Mouse (Mus musculus) hindbrain, embryonic 10.5 days (tissue): ENCODE data around the gene Olfr523. TPM values are rescaled to one million over a fixed set of nuclear protein-coding genes. Genes with fewer than 3 reads are reported as not detected.

Experiments
- DNase-seq: peaks from one replicate; pipeline ENCODE4 v3.0.0-alpha.2; 2017; ENCODE audit warnings: low spot score
- H3K27ac ChIP-seq: fragments of 300-500 bp; sonication (generic); 2 replicates; pipeline ENCODE4 v1.5.1; 2016; ENCODE audit warnings: mild to moderate bottlenecking, moderate library complexity
- H3K27me3 ChIP-seq: fragments of 300-500 bp; sonication (generic); 2 replicates; pipeline ENCODE4 v1.6.1; 2016; ENCODE audit warnings: mild to moderate bottlenecking; ENCODE audit not compliant: poor library complexity, insufficient read depth, severe bottlenecking
- H3K36me3 ChIP-seq: fragments of 300-500 bp; sonication (generic); 2 replicates; pipeline ENCODE4 v1.6.1; 2016; ENCODE audit warnings: mild to moderate bottlenecking, moderate library complexity
- H3K4me1 ChIP-seq: fragments of 300-500 bp; sonication (generic); replicated peaks from 2 replicates; pipeline ENCODE4 v1.6.1; 2016; ENCODE audit warnings: mild to moderate bottlenecking
- H3K4me3 ChIP-seq: fragments of 300-500 bp; sonication (generic); 2 replicates; pipeline ENCODE4 v1.5.1; 2016; ENCODE audit warnings: mild to moderate bottlenecking, moderate library complexity
- H3K9me3 ChIP-seq: fragments of 300-500 bp; sonication (generic); 2 replicates; pipeline ENCODE4 v1.6.1; 2016; ENCODE audit warnings: mild to moderate bottlenecking, moderate library complexity
- WGBS: fragments of 180-500 bp; shearing (Covaris S2); methylation state at CpG from one replicate; pipeline ENCODE4 v1.1.7; 2016; 5-methylcytosine and 5-hydroxymethylcytosine counted together
- polyA plus RNA-seq: library from polyadenylated mRNA; unstranded; fragments of >200 nt; fragmentation: Nextera tagmentation; extraction: Ambion mirVana; gene quantifications from 2 replicates; pipeline ENCODE4 v1.2.1, GENCODE M21; 2016

Olfr523 gene
- polyA plus RNA-seq, 1 experiment from 2014 or later = not detected

DNA sequence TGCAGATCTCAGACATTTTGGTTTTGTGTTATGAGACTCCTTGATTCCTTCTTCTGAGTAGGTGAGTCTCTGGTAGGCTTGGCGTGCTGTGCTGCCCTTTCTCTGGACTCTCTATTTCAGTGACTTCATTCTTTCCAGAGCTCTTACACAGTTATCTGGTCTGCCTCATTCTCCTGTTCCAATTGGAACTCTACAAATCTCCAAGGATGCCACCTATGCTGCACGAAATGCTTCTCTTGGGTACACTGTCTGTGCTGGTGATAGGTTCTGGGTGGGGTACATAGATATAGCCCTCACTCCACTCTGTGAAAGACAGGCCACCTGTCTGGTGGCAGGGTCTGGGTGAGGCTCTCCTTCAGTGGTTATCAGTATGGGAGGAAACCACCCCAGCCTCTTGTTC, 45.0 kb downstream of the Olfr523 start, which contains the start of gene Cd163l1:
TSS of gene Cd163l1 (plus strand) at position 301 of the 400 bp plus-strand sequence.
- no peak within 1 kb of the TSS for H3K4me3 ChIP-seq
- H3K36me3 ChIP-seq = no peaks in the 10 kb centered on the region
- WGBS = 86% methylated on average over 2 of the region's 2 CpGs
- H3K27me3 ChIP-seq = no peaks in the 10 kb centered on the region
- H3K4me1 ChIP-seq = no peaks in the 10 kb centered on the region
- peaks cover 2% of the 10 kb centered on the region; the same call in 1 of the 2 replicates for H3K9me3 ChIP-seq
- H3K27ac ChIP-seq = no peak within 1 kb of the TSS
- no peak for DNase-seq

DNA sequence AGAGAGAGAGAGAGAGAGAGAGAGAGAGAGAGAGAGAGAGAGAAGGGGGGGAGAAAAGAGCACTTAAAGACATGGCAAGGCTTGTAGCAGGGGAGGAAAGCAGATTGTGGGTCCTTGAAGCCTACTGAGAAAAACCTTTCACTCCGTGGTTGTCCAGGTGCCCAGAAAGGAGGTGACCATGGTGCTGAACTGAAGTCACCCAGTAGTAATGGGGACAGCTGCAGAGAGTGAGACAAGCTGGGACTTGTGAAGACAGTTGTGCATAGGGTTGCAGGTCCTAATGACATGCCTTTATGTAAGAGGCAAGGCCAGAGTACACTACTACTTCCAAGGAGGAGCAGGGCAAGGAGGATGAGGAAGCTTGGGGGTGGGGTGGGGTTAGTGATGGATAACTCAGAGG, 46.3 kb downstream of the Olfr523 start:
- Histone ChIP-seq H3K36me3 (no peaks in the 10 kb centered on the region), H3K4me3 (no peak overlapping the region), H3K27me3 (no peaks in the 10 kb centered on the region), H3K9me3 (peaks cover 2% of the 10 kb centered on the region; the same call in 1 of the 2 replicates), H3K27ac (no peak overlapping the region), H3K4me1 (no peaks in the 10 kb centered on the region)
- WGBS = 13% methylated on average over 1 of the region's 1 CpGs
- no peak for DNase-seq

DNA sequence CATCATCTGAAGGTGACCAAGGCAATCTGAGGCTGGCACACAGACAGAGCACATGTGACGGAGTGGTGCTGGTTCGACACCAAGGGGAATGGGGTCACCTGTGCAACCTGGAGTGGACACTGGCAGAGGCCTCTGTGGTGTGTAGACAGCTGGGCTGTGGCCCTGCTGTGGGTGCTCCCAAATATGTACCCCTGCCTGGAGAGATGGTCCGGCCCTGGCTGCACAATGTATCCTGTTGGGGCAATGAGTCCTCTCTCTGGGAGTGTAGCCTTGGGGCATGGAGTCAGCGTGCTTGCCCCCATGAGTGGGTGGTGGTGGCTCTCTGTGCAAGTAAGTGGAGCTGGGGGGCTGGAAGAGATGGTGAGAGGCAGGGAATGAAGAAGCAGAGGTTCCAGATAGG, 47.4 kb downstream of the Olfr523 start:
- Histone ChIP-seq H3K4me3 (no peak overlapping the region), H3K27me3 (no peaks in the 10 kb centered on the region), H3K4me1 (no peaks in the 10 kb centered on the region), H3K9me3 (peaks cover 2% of the 10 kb centered on the region; the same call in 1 of the 2 replicates), H3K27ac (no peak overlapping the region), H3K36me3 (no peaks in the 10 kb centered on the region)
- 85% methylated on average over 4 of the region's 4 CpGs for whole genome bisulfite sequencing
- no peak for DNase-seq

DNA sequence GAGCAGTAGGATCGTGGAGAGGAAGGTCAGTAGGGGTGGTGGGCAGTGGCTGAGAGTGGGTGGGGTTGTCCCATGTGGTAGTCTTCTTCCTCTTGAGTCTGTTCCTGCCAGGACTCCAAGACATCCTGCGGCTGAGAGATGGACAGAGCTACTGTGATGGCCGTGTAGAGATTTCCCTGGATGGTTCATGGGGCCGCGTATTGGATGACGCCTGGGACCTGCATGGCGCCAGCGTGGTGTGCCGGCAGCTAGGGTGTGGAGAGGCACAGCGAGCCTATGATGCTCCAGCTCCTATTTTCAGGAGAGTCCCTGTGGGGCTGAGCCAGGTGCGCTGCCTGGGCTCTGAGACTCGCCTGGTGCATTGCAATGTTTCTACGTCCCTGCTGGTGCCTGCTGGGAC, 51.2 kb downstream of the Olfr523 start:
- Histone ChIP-seq H3K9me3 (peaks cover 2% of the 10 kb centered on the region; the same call in 1 of the 2 replicates), H3K4me3 (no peak overlapping the region), H3K36me3 (no peaks in the 10 kb centered on the region), H3K27me3 (no peaks in the 10 kb centered on the region), H3K4me1 (no peaks in the 10 kb centered on the region), H3K27ac (no peak overlapping the region)
- WGBS = 87% methylated on average over 13 of the region's 13 CpGs
- no peak for DNase-seq

Other genes with a start within 250 kb of the Olfr523 start
- gene Utf1, start 229.4 kb upstream of the Olfr523 start, polyA plus RNA-seq = not detected in 2 replicates
- gene 6430531B16Rik, start 194.5 kb upstream of the Olfr523 start, polyA plus RNA-seq = 1.0 and 1.1 TPM in 2 replicates
- gene Adam8, start 180.7 kb upstream of the Olfr523 start, polyA plus RNA-seq = 2.4 and 4.1 TPM in 2 replicates
- 48.3 and 53.1 TPM in 2 replicates for gene Zfp511, start 136.8 kb upstream of the Olfr523 start, polyA plus RNA-seq
- 82.2 and 82.5 TPM in 2 replicates for gene Tubgcp2, start 136.5 kb upstream of the Olfr523 start, polyA plus RNA-seq
- gene Msx3, start 124.1 kb upstream of the Olfr523 start, polyA plus RNA-seq = 95.9 and 105 TPM in 2 replicates
- gene Caly, start 90.7 kb upstream of the Olfr523 start, polyA plus RNA-seq = 2.7 and 7.2 TPM in 2 replicates
- gene Prap1, start 79.8 kb upstream of the Olfr523 start, polyA plus RNA-seq = not detected in 2 replicates
- 13.6 and 17.9 TPM in 2 replicates for gene Fuom, start 70.8 kb upstream of the Olfr523 start, polyA plus RNA-seq
- gene Paox, start 57.4 kb upstream of the Olfr523 start, polyA plus RNA-seq = 15.7 and 21.7 TPM in 2 replicates
- gene Echs1, start 56.7 kb upstream of the Olfr523 start, polyA plus RNA-seq = 153 and 156 TPM in 2 replicates
- 29.4 and 30.1 TPM in 2 replicates for gene Mtg1, start 35.7 kb upstream of the Olfr523 start, polyA plus RNA-seq
- gene Sprn, start 18.3 kb upstream of the Olfr523 start, polyA plus RNA-seq = 0.46 and 1.4 TPM in 2 replicates
- gene Olfr522, start 8.5 kb upstream of the Olfr523 start, polyA plus RNA-seq = not detected in 2 replicates
- not detected in 2 replicates for gene Olfr524, start 32.7 kb downstream of the Olfr523 start, polyA plus RNA-seq
- not detected in 2 replicates for gene Cd163l1, start 45.0 kb downstream of the Olfr523 start, polyA plus RNA-seq
- gene 5830411N06Rik, start 74.1 kb downstream of the Olfr523 start, polyA plus RNA-seq = not detected in 2 replicates
- gene Olfr525, start 147.6 kb downstream of the Olfr523 start, polyA plus RNA-seq = not detected in 2 replicates
- not detected in 2 replicates for gene Olfr527, start 160.8 kb downstream of the Olfr523 start, polyA plus RNA-seq
- gene Olfr60, start 188.5 kb downstream of the Olfr523 start, polyA plus RNA-seq = not detected in 2 replicates
- gene Olfr530, start 203.1 kb downstream of the Olfr523 start, polyA plus RNA-seq = not detected in 2 replicates
- gene Olfr531, start 229.7 kb downstream of the Olfr523 start, polyA plus RNA-seq = not detected in 2 replicates
- gene Olfr532, start 248.4 kb downstream of the Olfr523 start, polyA plus RNA-seq = not detected in 2 replicates